Mouse (Mus musculus) c-Kit-positive CD71-positive TER-119-positive erythroid progenitor cells, embryonic 14.5 days (primary cell): ENCODE data around the gene 6030408B16Rik.

Experiments used
- DNase-seq: peaks from one replicate; pipeline ENCODE4 v3.0.0-alpha.2; 2013; ENCODE audit warnings: low spot score

The 6030408B16Rik gene

DNA sequence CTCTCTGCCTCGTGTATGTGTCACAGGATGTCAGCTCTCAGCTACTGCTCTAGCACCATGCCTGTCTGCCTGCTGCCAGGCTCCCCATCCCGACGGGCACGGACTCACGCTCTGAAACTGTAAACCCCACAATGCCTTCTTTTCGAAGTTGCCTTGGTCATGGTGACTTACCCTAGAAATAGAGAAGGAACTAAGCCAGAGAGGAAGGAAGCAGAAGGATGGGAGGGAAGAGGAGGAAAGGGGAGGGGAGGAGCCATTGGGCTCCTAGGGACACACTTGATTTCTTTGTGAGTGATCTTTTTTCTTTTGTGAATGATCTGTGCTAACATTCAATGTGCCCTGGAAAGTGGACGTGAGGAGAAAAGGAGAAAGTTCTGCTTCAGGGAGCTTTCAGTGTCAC, 5.0 kb downstream of the 6030408B16Rik start:
- no peak for DNase-seq

DNA sequence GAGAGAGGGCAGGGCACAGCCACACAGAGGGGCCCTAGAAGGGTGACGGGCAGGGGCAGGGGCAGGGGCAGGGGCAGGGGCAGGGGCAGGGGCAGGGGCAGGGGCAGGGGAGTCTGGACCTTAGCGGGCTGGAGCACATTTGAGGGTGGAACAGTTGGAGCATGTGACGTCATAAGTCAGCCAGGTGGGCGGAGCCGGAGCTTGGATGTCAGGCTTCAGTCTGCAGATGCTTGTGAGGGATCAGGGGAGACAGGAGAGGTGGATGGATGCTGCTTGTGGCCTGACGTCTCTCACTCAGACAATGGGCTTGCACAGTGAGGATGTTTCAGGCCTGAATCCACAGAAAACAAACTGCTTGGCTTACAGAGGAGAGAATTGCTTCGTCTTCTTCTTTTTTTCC, 5.5 kb downstream of the 6030408B16Rik start:
- DNase-seq: peak; percentile 22

DNA sequence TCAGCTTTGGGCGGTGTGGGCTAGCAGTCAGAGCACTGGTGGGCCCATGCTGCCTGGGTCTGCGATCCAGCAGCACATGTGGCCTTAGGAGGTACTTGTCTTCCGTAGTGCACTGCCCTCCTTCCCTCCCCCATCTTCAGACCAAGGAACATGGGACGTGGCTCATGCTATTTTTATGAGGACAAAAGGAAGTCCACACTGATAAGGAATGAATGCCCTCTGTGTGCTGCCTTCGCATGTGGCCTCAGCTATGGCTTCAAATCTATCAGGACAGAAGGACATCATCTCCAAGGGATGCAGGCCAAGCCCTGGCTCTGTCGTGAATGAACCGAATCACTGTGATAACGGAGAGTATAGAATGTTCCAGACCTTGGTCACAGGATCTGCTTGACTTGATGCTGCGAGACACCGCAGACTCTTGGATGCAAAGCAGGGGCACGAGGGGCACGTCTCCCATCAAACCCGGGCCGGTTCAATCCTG, 6.5 kb downstream of the 6030408B16Rik start:
- DNase-seq: no peak

DNA sequence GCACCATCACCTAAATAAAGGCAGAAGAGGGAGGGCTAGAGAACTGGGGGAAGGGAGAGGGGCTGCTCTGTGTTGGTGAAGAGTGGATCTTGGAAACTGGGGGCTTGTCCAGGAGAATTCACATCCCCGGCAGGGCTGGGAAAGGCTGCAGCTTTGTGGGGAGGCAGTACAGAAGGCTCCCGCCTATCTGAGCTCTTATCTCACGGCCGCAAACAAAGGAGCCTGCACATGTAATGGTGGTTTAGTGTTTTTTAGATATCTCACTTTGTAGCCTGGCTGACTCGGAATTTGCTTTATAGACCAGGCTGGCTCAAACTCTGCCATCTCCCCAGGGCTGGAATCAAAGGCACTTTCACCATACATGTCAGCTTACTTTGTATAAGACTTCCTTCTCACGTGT, 7.1 kb downstream of the 6030408B16Rik start:
- no peak for DNase-seq

DNA sequence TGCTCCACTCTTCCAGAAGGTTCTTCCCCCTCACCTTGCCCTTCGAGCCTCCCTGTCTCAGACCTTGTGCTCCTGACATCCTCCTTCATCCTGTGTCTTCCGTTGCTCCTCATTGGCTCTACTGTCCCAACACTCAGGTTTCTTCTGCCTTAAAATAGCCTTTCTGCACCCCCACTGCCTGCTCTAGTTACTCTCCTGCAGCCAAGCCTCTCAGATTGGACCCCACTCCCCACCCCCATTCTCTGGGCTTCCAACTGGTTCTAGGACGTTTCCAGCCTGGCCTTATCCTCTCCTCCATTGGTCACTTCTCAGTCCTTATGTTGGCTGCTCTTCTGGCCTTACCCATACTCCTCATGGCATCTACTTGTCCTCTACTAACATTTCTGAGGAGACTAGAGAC, 9.2 kb downstream of the 6030408B16Rik start:
- DNase-seq: no peak

DNA sequence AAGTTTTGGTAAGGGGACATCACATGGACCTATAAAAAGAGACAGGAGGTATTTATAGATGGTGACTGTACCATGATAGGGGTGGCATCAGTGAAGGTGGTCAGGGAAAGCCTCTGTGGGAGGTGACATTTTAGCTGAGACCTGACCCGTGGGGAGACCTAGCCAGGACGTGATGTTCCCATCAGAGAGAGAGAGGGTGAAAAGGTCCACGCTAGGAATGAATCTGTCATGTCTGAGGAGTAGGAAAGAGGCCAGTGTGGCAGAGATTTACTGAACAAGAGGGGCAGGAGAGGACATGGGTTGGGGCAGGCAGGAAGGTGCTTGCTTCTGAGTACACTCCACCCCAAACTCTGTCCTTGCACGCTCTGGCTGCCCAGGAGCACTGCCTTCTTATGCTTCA, 10.8 kb downstream of the 6030408B16Rik start:
- no peak for DNase-seq

DNA sequence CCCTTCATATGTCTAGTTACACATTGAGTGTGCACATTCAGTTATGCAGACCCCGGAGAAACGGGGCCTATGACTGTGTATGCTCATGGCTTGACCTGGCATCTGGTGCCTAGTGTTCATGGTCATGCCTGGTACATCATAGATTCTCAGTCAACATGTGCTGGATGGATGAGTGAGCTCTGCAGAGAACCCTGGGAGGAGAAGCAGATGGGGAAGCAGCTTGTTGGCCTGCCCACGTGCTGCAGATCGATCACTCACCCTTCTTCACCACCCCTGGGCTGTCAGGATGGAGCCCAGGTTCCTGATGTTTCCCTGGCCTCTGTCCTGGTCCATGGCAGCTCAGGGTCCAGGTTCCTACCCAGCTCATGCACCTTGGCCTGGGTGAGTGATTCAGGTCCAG, 13.4 kb downstream of the 6030408B16Rik start:
- DNase-seq: no peak

DNA sequence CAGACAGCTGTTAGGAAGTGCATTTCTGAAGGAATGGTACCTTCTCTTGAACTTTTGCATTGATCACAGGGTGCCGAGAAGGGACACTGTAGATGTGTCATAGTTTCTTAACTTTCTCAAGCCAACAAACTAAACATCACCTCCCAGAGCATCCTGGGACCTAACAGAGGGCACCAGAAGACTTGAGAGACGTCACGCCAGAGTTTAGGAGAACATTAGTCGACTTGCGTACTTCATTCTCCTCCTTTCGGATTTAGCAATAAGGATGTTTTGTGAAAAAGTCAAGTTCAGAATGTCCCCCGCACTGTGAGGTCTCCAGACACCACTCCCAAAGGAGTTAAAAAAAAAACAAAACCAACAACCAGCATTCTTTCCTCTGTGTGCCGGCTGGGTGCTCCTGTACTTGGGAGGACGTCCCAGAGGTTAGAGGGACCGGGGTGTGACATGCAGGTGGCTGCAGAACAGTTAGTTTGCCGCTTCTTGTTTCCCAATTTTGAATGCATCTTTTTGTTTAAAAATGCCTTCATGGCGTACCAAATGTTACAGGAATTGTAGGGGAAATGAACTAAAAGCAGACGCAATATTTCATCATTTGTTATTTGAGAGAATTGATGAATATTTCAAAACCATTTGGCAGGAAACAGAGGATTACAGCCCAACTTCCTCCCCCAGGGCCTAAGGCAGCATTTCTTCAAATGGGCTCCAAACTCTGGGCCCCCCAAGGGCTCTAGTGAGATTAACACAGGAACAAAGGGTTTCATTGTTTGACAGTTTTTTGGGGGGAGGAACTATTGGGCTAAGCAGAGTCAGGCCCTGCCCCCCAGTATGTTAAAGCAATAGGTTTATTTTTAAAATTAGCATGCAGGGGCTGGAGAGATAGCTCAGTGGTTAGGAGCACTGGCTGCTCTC, 15.7 kb downstream of the 6030408B16Rik start:
- no peak for DNase-seq

DNA sequence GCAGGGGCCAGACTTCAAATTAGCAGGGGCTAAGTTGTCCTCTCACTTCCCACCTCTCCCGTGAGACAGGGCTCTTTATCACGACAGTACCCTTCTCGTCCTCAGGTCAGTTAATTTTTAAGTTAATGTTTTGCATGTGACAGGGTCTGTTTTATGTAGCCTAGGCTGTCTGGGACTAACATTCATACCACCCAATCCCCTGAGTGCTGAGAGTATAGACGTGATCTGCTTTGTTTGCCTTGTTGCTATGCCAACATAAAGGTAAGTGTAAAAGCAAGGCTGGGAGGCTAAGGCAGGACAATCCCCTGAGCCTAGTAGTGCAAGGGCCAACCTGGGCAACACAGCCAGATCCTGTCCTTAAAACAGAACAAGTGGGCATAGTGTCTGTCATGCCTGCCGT, 16.5 kb downstream of the 6030408B16Rik start:
- no peak for DNase-seq

DNA sequence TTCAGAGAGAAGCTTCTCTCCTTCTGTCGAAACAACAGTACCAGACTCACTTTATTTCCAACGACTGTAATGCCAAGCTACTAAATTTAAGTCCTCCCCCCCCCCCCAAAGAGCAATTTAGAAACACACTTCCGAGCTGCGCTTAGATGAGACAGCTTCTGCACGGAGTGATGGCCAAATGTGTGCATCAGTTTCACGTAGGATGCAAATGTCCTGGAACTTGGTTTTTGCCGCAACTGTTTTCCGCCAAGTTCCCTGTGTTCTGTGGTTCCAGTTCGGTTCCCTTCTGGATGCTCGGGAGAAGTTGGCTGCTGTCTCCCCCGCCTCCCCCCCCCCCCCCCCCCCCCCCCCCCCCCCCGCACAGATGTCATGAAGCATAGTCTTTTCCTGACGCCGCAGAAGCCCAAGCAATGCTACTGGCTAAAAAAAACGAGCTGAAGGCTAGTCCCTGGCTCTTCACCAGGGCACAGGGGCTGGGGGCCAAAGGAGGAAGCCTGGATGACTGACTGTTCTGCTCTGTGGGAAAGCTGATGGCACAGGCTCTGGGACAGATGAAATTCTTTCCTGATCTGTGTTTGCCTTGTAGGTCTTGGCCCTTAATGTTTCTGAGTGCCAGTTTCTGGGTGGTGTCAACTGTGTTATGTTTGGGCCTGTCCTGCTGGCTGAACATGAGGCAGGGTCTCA, 18.2 kb downstream of the 6030408B16Rik start:
- no peak for DNase-seq

DNA sequence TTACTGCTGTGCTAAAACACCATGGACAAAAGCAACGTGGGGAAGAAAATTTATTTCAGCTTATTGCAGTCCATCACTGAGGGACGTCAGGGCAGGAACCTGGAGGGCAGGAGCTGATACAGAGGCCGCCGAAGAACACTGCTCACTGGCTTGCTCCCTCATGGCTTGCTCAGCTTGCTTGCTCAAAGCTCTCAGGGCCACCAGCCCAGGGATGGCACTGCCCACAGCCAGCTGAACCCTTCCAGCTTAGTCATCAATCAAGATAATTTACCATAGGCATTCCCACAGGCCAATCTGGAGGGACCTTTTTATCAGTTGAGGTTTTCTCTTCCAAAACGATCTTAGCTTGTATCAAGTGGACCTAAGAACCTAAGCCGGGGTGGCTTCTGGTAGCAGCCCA, 19.0 kb downstream of the 6030408B16Rik start:
- no peak for DNase-seq

DNA sequence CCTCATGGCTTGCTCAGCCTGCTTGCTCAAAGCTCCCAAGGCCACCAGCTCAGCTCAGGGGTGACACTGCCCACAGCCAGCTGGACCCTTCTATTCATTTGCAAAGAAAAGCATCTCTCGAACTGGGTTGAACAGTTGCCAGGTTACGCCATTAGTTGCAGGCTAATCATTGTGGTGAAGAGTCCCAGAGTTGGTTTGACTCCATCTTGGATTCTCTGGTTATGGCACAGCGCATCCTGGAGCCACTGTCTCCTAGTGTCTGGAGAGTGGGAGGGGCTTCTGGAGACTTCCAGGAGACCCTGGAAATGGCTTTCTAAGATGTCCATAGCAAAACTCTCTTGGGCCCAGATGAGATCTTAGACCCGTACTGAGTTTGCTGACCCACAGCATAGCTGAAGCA, 22.4 kb downstream of the 6030408B16Rik start:
- DNase-seq: no peak

DNA sequence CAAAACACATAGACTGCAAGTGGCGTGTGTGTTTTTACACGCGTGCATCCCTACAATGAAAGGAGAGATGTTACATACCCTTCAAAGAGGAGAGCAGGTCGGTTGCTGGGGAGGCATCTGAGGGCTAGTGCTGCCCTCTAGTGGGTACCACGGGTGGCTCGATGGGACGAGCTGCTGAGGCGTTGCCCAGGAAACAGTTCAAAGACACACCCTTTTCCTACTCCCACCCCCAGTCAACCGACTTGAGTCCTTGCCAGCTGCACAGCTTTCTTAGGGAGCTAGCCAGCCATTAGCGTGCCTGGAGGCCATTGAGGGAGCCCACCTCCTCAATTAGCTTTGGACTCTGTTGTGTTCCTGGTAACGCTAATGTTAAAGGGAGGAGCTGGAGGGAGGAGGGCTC, 22.8 kb downstream of the 6030408B16Rik start:
- DNase-seq: peak; percentile 65

DNA sequence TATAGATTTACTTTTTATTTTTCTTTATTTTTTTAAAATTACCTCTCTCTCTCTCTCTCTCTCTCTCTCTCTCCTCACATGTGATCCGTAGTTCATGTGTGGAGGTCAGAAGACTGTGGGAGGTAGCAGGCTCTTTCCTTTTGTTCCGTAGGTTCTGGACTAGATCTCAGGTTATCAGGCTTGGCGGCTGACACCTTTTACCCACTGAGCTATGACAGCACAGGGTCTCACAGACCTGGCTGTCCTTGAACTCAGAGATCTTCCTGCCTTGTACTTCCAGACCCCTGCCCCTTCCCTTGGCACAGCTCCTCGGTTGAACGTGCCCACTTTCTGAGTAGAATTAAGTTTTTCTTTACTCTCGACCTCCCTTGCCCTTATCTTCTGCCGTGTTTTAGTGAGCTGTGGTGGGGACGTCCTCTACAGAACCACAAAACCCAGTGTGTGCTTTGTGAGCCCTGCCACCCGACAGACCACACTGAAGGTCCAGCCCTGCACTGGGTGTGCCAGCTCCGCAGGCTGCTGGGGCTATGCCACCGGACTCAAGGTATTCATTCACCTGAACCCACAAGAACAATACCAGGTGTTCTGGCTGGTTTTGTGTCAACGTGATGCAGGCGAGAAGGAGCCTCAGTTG, 23.4 kb downstream of the 6030408B16Rik start:
- no peak for DNase-seq

DNA sequence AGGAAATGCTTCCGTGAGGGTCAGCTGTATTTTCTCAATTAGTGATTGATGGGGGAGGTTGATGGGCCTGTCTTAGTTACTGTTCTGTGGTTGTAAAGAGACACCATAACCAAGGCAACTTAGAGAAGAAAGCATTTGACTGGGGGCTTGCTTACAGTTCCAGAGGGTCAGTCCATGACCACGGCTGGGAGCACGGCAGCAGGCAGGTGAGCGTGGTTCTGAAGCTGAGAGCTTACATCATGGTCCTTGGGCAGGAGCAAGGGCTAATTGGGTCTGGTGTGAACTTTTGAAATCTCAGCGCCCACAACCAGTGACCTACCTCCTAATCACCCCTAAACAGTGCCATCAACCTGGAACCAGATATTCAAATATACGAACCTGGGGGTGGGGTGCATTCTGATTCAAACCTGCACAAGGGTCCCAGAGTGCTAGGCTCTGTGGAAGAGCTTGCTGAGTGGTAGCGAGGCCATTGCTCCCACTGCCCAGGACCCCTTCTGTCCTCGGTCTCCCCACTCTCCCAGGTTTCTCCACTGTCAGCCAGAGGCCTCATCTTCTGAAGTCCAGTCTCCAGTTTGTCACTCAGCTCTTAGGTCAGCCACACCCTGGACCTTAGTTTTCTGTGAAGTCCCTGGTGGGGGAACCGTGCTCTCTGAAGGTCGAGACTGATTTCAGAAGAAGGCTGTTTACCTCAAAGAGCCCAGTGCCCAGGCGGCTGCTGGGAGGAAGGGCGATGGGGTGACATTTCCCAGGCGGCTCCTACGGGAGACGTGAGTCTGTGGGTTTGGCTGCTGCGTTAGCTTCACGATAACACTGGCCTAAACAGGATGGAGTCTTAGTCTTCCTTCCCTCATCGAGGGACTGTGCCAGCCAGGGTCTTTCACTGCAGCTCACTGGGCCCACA, 24.2 kb downstream of the 6030408B16Rik start:
- DNase-seq: no peak

DNA sequence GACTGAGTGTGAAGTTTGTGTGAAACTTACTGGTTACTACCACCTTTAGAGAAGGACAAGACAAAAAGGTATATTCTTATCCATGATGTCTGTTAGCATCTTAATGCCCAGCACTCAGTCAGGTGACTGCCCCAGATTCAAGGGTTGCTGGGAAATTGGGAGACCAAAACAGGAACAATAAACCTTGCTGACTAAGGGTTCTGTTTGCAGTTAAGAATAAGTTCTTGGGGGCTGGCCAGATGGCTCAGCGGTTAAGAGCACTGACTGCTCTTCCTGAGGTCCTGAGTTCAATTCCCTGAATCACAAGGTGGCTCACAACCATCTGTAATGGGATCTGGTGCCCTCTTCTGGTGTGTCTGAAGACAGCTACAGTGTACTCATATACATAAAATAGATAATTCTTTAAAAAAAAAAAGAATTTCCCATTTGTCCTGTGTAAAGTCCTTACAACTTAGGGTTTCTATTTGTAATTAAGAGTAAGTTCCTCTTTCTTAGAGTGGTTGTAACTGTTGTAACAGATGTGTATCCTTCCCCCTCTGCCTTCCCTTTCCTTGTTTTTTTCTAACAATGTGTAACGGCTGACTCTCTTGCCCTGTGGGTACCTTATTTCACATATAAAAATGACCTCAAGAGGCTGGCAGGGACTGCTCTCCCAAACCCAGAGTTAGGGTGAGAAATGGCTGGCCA, 24.9 kb downstream of the 6030408B16Rik start:
- no peak for DNase-seq

DNA sequence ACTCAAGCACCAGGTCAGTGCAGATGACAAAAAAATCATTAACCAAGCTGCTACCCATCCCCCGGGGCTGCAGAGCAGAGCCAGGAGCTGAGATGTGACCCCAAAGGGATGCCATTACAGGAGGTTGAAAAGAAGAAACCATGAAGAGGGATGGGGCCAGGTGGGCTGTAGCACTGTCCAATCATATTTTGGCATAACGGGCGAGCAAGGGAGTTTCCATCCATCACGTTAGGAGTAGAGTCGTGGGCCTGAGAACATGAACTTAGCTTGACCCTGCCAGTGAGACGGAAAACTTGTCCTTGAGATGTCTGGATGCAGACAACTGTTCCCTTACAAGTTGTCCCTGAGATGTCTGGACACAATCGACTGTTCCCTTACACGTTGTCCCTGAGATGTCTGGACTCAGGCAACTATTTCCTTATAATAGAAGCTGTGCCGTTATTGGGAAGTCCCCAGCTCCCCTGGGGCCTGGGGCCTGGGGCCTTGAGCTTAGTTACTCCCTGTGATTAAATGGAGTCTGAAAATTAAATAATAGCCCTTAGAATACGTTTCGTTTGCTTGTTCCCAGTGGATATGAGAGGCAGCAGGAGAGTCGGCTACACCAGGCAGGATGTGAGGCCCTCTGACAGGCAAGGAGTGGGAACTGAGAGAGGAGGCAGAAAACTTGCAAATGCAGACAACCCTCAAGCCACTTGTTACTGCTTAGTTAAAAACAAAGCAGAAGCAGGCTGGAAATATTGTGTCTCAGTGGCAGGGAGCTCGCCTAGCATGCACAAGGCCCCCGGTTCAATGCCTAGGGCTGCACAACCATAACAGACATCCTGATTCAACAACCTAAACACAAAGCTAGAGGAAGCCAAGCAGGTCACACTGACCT, 26.1 kb downstream of the 6030408B16Rik start:
- no peak for DNase-seq

DNA sequence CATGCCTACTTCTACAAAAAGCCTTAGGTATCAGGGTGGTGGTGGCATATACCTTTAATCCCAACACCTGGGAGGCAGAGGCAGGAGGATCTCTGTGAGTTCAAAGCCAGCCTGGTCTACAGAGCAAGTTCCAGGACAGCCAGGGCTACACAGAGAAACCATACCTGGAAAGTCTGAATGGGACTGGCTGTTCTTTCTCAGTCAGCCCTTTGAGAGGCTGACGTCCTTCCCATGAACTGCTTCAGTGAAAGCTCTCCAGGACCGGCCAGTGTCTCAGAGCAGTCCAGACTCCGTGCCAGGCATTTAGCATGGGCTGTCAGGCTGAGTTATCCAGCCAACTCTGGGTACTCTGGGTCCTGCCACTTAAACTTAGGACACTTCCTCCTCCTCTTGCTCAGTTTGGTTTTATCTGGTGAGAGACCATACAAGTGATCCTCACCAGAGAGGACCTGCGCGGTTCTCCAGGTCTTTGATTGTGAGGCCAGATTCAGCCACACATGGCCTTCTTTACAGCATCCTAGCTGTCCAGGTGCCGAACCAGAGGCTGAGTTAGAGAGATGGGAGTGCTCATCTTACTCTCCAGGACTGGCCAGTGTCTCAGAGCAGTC, 27.1 kb downstream of the 6030408B16Rik start:
- DNase-seq: no peak

DNA sequence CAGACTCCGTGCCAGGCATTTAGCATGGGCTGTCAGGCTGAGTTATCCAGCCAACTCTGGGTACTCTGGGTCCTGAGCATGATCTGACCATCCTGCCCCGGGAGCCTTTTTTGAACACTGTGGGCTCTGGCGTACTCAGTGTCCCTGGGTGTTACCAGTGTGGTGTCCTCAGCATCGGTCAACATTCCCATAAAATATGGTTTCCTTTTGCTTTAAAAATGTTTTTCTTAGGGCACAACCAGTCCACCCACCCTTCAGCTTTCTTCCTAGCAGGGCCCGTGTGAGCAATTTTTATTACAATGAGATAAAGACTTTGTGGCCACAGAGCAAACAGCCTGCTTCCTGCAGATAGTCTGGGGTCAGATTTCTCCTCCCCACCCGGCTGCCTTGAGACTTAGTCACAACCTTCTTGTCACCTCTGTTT, 27.6 kb downstream of the 6030408B16Rik start:
- no peak for DNase-seq

DNA sequence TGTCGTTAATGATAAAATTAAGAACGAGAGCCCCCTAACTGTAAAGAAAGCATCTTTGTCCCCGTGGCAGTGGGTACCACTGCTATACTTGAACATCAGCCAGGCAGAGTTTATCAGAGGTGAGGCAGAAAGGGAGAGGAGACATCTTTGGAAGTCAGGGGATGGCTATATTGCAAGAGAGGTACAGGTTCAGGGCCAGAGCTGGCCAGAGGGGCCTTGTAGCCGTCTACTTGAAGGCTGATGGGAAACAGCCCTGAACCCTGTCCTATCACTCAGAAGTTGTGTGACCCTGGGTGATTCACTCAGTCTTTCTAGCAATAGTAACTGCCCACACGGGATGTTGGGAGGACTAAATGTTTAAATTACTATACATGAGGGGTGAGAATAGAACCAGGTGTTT, 28.1 kb downstream of the 6030408B16Rik start:
- DNase-seq: no peak
